Mouse (Mus musculus): ENCODE results near the gene H2al1e.
"Not testable (repeated sequence)": the region's sequence is repeated elsewhere in the genome, so short reads cannot be mapped to it uniquely, and the experiment has no call there.

H2al1e gene

GRCm38 (mm10) chrX:11311634-11312033 lies at the start of gene H2al1e:
Gene H2al1e, plus strand, starts transcription at chrX:11311934.
- not testable (repeated sequence) for DNase-seq (ENCODE audit: low spot score)

GRCm38 (mm10) chrX:11264918-11265317 lies 46.8 kb upstream of the H2al1e start:
- no peak for DNase-seq (ENCODE audit: low spot score)

GRCm38 (mm10) chrX:11267791-11268190 lies 43.9 kb upstream of the H2al1e start:
- DNase-seq (ENCODE audit: low spot score), result no peak

- no peak for DNase-seq (ENCODE audit: low spot score)
Measured at GRCm38 (mm10) chrX:11269074-11269473, 42.7 kb upstream of the H2al1e start.

GRCm38 (mm10) chrX:11273190-11273589 lies 38.5 kb upstream of the H2al1e start:
- DNase-seq (ENCODE audit: low spot score), result no peak

GRCm38 (mm10) chrX:11277083-11277482 lies 34.7 kb upstream of the H2al1e start:
- no peak for DNase-seq (ENCODE audit: low spot score)

GRCm38 (mm10) chrX:11280741-11281140 lies 31.0 kb upstream of the H2al1e start:
- DNase-seq (ENCODE audit: low spot score), result no peak

GRCm38 (mm10) chrX:11288306-11288882 lies 23.3 kb upstream of the H2al1e start:
- no peak for DNase-seq (ENCODE audit: low spot score)

GRCm38 (mm10) chrX:11289244-11289643 lies 22.5 kb upstream of the H2al1e start:
- no peak for DNase-seq (ENCODE audit: low spot score)

- DNase-seq (ENCODE audit: low spot score), result not testable (repeated sequence)
Measured at GRCm38 (mm10) chrX:11298957-11299356, 12.8 kb upstream of the H2al1e start, which contains the start of gene H2al1a. Gene H2al1a, plus strand, starts transcription at chrX:11299257.

- DNase-seq (ENCODE audit: low spot score), result not testable (repeated sequence)
Measured at GRCm38 (mm10) chrX:11302132-11302531, 9.6 kb upstream of the H2al1e start, which contains the start of gene H2al1b. Gene H2al1b, plus strand, starts transcription at chrX:11302432.

GRCm38 (mm10) chrX:11305355-11305754 lies 6.4 kb upstream of the H2al1e start, which contains the start of gene H2al1c:
Gene H2al1c, plus strand, starts transcription at chrX:11305655.
- DNase-seq (ENCODE audit: low spot score), result not testable (repeated sequence)

- not testable (repeated sequence) for DNase-seq (ENCODE audit: low spot score)
Measured at GRCm38 (mm10) chrX:11308524-11308923, 3.2 kb upstream of the H2al1e start, which contains the start of gene H2al1d. Gene H2al1d, plus strand, starts transcription at chrX:11308824.

- DNase-seq (ENCODE audit: low spot score), result not testable (repeated sequence)
Measured at GRCm38 (mm10) chrX:11314858-11315257, 3.1 kb downstream of the H2al1e start, which contains the start of gene H2al1f. Gene H2al1f, plus strand, starts transcription at chrX:11315158.

- not testable (repeated sequence) for DNase-seq (ENCODE audit: low spot score)
Measured at GRCm38 (mm10) chrX:11317956-11318355, 6.2 kb downstream of the H2al1e start, which contains the start of gene H2al1g. Gene H2al1g, plus strand, starts transcription at chrX:11318256.

- not testable (repeated sequence) for DNase-seq (ENCODE audit: low spot score)
Measured at GRCm38 (mm10) chrX:11321192-11321591, 9.5 kb downstream of the H2al1e start, which contains the start of gene H2al1h. Gene H2al1h, plus strand, starts transcription at chrX:11321492.

GRCm38 (mm10) chrX:11324359-11324758 lies 12.6 kb downstream of the H2al1e start, which contains the start of gene H2al1i:
Gene H2al1i, plus strand, starts transcription at chrX:11324659.
- DNase-seq (ENCODE audit: low spot score), result not testable (repeated sequence)

GRCm38 (mm10) chrX:11327522-11327921 lies 15.8 kb downstream of the H2al1e start, which contains the start of gene H2al1j:
Gene H2al1j, plus strand, starts transcription at chrX:11327822.
- DNase-seq (ENCODE audit: low spot score), result not testable (repeated sequence)

GRCm38 (mm10) chrX:11345762-11346161 lies 34.0 kb downstream of the H2al1e start:
- DNase-seq (ENCODE audit: low spot score), result no peak

- no peak for DNase-seq (ENCODE audit: low spot score)
Measured at GRCm38 (mm10) chrX:11346756-11347155, 35.0 kb downstream of the H2al1e start.

- no peak for DNase-seq (ENCODE audit: low spot score)
Measured at GRCm38 (mm10) chrX:11360823-11361222, 49.1 kb downstream of the H2al1e start.

GRCm38 (mm10) chrX:11361261-11361660 lies 49.5 kb downstream of the H2al1e start:
- no peak for DNase-seq (ENCODE audit: low spot score)
